Mouse (Mus musculus): Measurements from ENCODE around the gene Ehf.

Gene Ehf

DNA sequence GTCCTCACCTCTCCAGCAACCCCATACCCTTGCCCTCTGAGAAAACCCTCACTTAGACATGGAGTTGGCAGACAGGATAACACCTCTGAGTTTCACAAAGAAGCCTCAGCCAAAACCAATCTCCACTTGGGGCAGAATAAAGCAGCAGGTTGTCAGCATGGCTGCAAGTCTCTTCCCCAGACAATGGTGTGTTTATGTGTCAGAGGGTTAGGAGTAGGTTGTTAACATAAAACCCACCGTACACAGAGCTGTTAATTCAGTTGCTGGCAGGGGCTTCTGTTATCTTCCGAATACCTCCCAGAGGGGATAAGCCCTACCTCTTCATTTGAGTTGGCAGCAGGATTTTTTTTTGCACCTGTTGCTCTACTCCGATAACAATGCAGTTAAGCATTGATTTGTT is 9.9 kb downstream of the Ehf start:
- no peak for DNase-seq

DNA sequence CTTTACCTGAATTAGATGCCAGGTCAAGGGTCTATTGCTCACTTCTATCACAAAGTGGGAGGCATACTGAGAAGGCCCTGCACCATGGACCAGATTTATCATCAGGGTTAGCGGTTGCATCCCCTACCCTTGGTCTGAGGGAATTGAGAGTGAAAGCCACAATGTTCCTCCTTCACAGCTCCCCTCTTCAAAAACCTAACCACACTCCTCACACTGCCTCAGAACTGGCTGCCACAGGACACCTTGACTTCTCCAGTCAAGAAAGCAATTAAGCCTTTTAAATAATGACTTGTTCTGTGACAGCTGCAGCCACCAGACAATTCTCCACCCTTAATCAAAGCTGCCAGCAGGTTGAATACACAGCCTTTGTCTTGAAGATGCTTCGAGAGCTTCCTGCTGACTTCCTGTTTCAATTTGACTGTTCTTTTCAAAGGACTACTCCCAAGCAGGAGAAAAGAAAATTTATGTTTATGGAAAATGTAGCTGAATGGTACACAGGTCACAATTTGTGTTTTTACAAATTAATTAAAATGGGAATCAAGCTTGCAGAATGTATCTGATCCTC is 12.3 kb downstream of the Ehf start:
- no peak for DNase-seq

GRCm38 (mm10) chr2:103290167-103290566 is 12.9 kb downstream of the Ehf start:
- no peak for DNase-seq

DNA sequence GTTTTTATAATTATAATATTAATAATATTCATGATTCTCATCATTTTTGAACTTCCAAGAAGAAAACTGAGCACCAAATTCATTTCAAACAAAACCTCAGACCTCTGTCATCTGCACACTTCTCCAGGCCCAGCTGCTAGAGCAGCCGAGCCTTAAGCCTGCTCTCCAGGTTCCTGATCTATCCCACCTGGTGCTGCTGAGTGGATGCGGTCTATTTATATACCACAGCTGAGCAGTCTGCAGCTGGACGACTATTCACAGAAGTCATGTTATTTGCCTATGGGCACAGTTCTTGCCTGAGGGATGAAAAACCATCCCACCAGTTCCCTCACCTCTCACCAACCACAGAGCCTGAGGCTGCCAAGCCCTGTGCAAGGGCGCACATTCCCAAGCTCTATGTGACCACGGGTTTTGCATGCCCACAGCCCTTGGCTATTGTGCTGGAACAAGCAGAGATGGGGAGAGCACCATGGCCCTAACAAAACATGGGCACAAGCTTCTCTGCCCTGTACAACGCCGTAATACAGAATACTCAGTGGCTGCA is 13.6 kb downstream of the Ehf start:
- DNase-seq, result no peak

GRCm38 (mm10) chr2:103287716-103288115 is 15.4 kb downstream of the Ehf start:
- DNase-seq, result no peak

- no peak for DNase-seq
Observed at GRCm38 (mm10) chr2:103285561-103285960, 17.5 kb downstream of the Ehf start.

GRCm38 (mm10) chr2:103283730-103284129 is 19.3 kb downstream of the Ehf start:
- no peak for DNase-seq

DNA sequence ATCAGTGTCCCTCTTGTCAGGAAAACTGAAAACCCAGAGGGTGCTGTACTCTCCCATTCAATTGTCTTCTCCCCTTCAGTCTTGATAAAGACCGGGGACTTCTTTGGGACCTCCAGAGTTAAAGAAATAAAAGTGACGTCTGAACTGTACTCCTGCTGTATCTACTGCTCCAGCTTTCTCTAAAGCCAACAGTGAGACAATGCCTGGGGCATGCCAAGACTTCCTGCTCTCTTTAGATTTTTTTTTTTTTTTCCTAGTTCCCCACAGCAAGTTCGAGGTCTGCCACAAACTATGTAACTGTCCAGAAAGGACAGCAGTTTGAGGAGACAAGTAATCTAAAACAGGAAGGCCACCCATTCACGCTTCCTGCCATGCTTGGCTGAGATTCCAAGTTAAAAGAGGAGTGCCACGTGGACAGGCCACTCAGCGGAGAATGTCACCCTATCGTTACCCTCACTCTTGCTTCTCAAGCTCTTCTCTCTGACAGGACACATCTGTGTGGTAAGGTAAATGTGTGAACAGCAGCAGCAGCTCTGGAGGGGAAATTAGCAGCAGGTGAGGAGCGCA is 20.8 kb downstream of the Ehf start:
- DNase-seq, result no peak

DNA sequence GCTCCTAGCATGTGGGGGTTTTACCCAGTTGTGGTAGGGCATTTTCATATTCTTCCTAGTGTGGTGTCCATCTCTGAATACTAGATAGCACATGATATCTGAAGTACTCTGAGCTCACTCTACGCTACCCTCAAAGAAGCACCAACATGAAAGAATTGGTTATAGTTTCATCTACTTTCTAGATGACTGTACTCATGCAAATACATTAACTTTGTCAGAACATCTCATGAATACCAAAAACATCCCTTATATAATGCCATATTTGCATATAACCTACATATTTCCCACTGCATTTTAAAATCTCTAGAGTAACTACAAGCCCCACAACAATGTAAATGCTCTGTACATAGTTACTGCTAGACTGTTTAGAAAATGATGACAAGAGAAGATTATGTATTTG is 23.2 kb downstream of the Ehf start:
- no peak for DNase-seq

- no peak for DNase-seq
Observed at GRCm38 (mm10) chr2:103278476-103278875, 24.6 kb downstream of the Ehf start.

DNA sequence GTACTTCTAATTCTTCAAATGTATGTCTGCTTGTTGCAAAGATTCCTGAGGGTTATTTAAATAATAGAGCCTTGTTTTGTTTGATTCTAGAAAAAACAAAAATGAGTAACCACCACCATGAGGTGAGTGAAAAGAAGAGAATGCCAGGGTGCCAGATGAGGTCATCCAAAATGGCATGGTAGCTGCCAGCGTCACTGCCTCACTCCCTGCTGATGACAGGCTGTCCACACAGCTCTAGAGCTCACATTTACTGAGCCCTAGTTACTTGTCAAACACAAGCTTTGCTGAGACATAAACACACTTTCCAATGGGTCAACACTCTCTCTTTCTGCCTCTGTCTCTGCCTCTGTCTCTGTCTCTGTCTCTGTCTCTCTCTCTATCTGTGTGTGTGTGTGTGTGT is 25.3 kb downstream of the Ehf start:
- no peak for DNase-seq

GRCm38 (mm10) chr2:103275316-103275960 is 27.6 kb downstream of the Ehf start:
- no peak for DNase-seq

- no peak for DNase-seq
Observed at GRCm38 (mm10) chr2:103274803-103275202, 28.3 kb downstream of the Ehf start.

- DNase-seq, result no peak
Observed at GRCm38 (mm10) chr2:103274270-103274669, 28.8 kb downstream of the Ehf start.

- DNase-seq, result no peak
Observed at GRCm38 (mm10) chr2:103271481-103271880, 31.6 kb downstream of the Ehf start.

DNA sequence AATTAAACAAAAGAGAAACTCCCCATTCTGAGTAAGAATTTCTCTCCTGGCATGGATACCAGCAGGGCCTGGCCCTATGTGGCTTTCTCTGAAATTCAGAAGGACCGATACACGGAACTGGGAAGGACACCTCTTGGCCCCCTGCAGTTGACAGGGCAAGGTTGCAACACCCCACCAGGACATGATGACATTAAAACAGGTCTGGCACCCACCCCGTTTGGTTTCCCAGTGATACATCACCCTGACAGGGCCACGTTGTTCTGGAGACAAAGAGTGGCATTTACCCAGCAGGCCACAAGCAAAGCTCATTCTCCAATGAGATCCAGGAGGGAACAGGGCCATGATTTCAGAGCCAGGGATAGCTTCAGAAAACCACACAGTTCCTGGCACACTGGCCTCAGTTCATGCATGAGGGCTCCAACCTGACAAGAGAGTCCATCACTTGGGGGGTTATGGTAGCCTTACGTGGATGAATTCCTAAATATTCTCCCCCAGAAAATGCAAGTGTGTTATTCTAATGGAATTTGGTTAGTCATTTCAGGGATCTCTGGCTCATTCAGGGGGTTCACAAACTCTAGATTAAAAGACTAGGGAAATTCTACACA is 32.4 kb downstream of the Ehf start:
- no peak for DNase-seq

GRCm38 (mm10) chr2:103239086-103239485 is 64.0 kb downstream of the Ehf start:
- DNase-seq, result no peak

GRCm38 (mm10) chr2:103226781-103227180 is 76.3 kb downstream of the Ehf start:
- no peak for DNase-seq

DNA sequence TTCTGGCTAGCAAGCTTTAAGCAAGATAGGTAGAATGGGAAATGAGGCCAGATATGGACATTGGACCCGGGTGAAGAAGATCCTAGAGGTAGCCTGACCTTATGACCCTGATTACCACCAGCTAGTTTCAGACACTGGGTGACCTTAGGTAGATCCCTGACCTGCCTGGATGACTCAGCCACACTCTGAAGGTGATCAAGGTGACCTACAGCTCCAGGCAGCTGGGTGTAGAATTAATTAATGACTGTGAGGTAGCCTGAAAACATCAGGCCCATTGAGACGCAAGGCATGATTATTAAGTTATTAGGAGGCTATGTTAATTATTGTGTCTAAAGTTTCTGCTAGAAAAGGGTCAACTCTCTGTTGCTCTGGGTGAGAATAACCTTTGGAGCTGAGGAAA is 82.2 kb downstream of the Ehf start:
- DNase-seq, result no peak

GRCm38 (mm10) chr2:103218323-103218722 is 84.8 kb downstream of the Ehf start:
- DNase-seq, result no peak

DNA sequence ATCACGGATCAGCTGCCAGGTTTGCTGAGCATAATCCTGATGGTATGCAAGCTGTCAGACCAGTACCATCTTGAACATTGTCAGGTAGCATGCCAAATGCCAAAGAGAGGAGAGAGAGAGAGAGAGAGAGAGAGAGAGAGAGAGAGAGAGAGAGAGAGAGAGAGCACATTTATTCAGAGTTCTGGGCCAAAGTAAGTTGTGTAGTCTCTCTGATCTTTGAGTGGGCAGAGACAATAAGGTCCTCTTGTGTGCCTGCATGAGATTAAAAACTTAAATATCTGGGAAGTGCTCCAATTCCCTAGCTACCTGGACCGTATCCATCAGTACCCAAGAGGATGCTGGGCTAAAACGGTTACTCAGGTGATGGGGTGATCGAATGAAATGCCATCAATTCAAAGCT is 87.3 kb downstream of the Ehf start:
- no peak for DNase-seq

- DNase-seq, result no peak
Observed at GRCm38 (mm10) chr2:103214861-103215260, 88.2 kb downstream of the Ehf start.

DNA sequence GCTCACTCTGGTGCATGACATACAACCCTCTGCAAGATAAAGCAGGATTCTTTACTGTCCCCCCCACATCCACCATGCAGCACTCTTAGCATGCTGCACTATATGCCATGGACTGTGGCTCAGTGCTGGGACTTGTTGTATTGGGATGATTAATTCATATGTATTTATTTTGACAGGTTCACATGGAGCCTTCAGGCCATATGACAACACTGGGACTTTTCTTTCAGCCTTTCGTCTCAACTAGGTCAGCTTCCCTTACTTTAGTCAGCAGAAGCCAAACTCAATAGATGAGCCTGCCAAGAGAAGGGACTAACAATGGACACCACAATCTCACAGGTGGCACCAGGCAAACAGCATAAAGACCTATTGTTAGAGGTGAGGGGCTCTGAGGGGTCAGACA is 89.5 kb downstream of the Ehf start:
- DNase-seq, result no peak
